Mouse (Mus musculus) CH12.LX (cell line): ENCODE results near the gene Arhgap31. TPM values are rescaled to one million over a fixed set of nuclear protein-coding genes. Genes with fewer than 3 reads are reported as not detected.

Experiments used
- DNase-seq: peaks from one replicate; pipeline ENCODE4 v3.0.0-alpha.2; 2013; ENCODE audit errors: extremely low read depth
- H3K27ac ChIP-seq: 2 replicates; pipeline ENCODE4 v1.5.1; 2012; ENCODE audit warnings: low read depth, mild to moderate bottlenecking, control low read depth, moderate library complexity; ENCODE audit not compliant: insufficient read depth
- H3K27me3 ChIP-seq: replicated peaks from 2 replicates; pipeline ENCODE3; 2012; ENCODE audit warnings: inconsistent platforms
- H3K36me3 ChIP-seq, 2 experiments: replicated peaks in 1 of 2; 2 replicates each; pipeline versions ENCODE3 to v1.6.1; 2012; ENCODE audit warnings: inconsistent platforms in 1 of 2, low read length in 1 of 2, mild to moderate bottlenecking in 1 of 2, mixed read lengths in 1 of 2, moderate library complexity in 1 of 2; ENCODE audit not compliant: control insufficient read depth in 1 of 2, insufficient read depth in 1 of 2
- H3K4me1 ChIP-seq, 2 experiments: 2 replicates each; pipeline ENCODE4 v1.6.1; 2012; ENCODE audit warnings: inconsistent platforms in 1 of 2, moderate library complexity in 1 of 2; ENCODE audit not compliant: insufficient read depth in 2 of 2, control insufficient read depth in 1 of 2
- H3K4me2 ChIP-seq: 2 replicates; pipeline ENCODE4 v1.6.1; 2012; ENCODE audit warnings: low read depth, mild to moderate bottlenecking, control low read depth; ENCODE audit not compliant: poor library complexity, insufficient read depth, severe bottlenecking
- H3K4me3 ChIP-seq, 3 experiments: fragments of 150-350 bp in 1 of 3; sonication (generic) in 1 of 3; replicated peaks in 1 of 3; 2 replicates each; pipeline versions ENCODE3 to v1.5.1; 2011 to 2012; ENCODE audit warnings: low read depth in 2 of 3, low read length in 2 of 3, mild to moderate bottlenecking in 2 of 3, moderate library complexity in 2 of 3, control low read depth in 1 of 3, improper control_type of control experiment in 1 of 3, inconsistent platforms in 1 of 3, mixed read lengths in 1 of 3; ENCODE audit not compliant: poor library complexity in 1 of 3
- H3K79me2 ChIP-seq: replicated peaks from 2 replicates; pipeline ENCODE4 v1.6.1; 2012; ENCODE audit warnings: mild to moderate bottlenecking, moderate library complexity; ENCODE audit not compliant: control insufficient read depth, poor library complexity, insufficient read depth, severe bottlenecking; ENCODE audit errors: extremely low read depth
- H3K9ac ChIP-seq: 2 replicates; pipeline ENCODE4 v1.6.1; 2012; ENCODE audit warnings: low read depth, mild to moderate bottlenecking, control low read depth, moderate library complexity; ENCODE audit not compliant: insufficient read depth
- H3K9me3 ChIP-seq: replicated peaks from 2 replicates; pipeline ENCODE3; 2012; ENCODE audit warnings: low read length, inconsistent platforms, mixed read lengths
- BHLHE40 ChIP-seq: IDR thresholded peaks from 2 replicates; pipeline ENCODE4 v1.6.1; 2011; ENCODE audit warnings: mild to moderate bottlenecking, low read depth, low read length, improper control_type of control experiment
- CHD1 ChIP-seq: IDR thresholded peaks from 2 replicates; pipeline ENCODE4 v1.6.1; 2012; ENCODE audit warnings: low read depth, low read length, improper control_type of control experiment, inconsistent platforms
- CHD2 ChIP-seq: IDR thresholded peaks from 2 replicates; pipeline ENCODE4 v1.6.1; 2011; ENCODE audit warnings: low read length, improper control_type of control experiment
- CTCF ChIP-seq, 2 experiments: IDR thresholded peaks in 1 of 2; conservative IDR thresholded peaks in 1 of 2; 2 replicates each; pipeline ENCODE4 v1.5.1; 2011 to 2012; ENCODE audit warnings: low read depth in 2 of 2, low read length in 2 of 2, improper control_type of control experiment in 1 of 2, inconsistent platforms in 1 of 2, mild to moderate bottlenecking in 1 of 2, moderate library complexity in 1 of 2
- E2F4 ChIP-seq: IDR thresholded peaks from 2 replicates; pipeline ENCODE4 v1.6.1; 2011; ENCODE audit warnings: low read depth, low read length, improper control_type of control experiment; ENCODE audit not compliant: insufficient replicate concordance
- ELF1 ChIP-seq: IDR thresholded peaks from 2 replicates; pipeline ENCODE4 v1.6.1; 2014; ENCODE audit warnings: low read depth, mild to moderate bottlenecking, inconsistent platforms, low read length, improper control_type of control experiment
- EP300 ChIP-seq: IDR thresholded peaks from 2 replicates; pipeline ENCODE4 v1.6.1; 2011; ENCODE audit warnings: low read length, improper control_type of control experiment
- ETS1 ChIP-seq: conservative IDR thresholded peaks from 2 replicates; pipeline ENCODE4 v1.6.1; 2012; ENCODE audit warnings: low read depth, mild to moderate bottlenecking, inconsistent platforms, low read length, improper control_type of control experiment, moderate library complexity
- GABPA ChIP-seq: IDR thresholded peaks from 2 replicates; pipeline ENCODE4 v1.6.1; 2012; ENCODE audit warnings: low read depth, low read length, improper control_type of control experiment, inconsistent platforms; ENCODE audit not compliant: insufficient replicate concordance
- HCFC1 ChIP-seq: IDR thresholded peaks from 2 replicates; pipeline ENCODE4 v1.6.1; 2012; ENCODE audit warnings: low read depth, mild to moderate bottlenecking, inconsistent platforms, low read length, improper control_type of control experiment
- IRF4 ChIP-seq: IDR thresholded peaks from 2 replicates; pipeline ENCODE4 v1.6.1; 2014; ENCODE audit warnings: low read depth, mild to moderate bottlenecking, inconsistent platforms, low read length, improper control_type of control experiment
- JUN ChIP-seq: IDR thresholded peaks from 2 replicates; pipeline ENCODE4 v1.6.1; 2011; ENCODE audit warnings: low read depth, mild to moderate bottlenecking, low read length, improper control_type of control experiment, moderate library complexity; ENCODE audit not compliant: insufficient read depth
- KAT2A ChIP-seq: IDR thresholded peaks from 2 replicates; pipeline ENCODE4 v1.6.1; 2012; ENCODE audit warnings: low read length, improper control_type of control experiment, inconsistent platforms; ENCODE audit not compliant: insufficient replicate concordance
- MAFK ChIP-seq: IDR thresholded peaks from 2 replicates; pipeline ENCODE4 v1.6.1; 2011; ENCODE audit warnings: low read length, improper control_type of control experiment; ENCODE audit not compliant: insufficient replicate concordance
- MEF2A ChIP-seq: IDR thresholded peaks from 2 replicates; pipeline ENCODE4 v1.6.1; 2014; ENCODE audit warnings: low read depth, mild to moderate bottlenecking, inconsistent platforms, low read length, improper control_type of control experiment, borderline replicate concordance
- MXI1 ChIP-seq: IDR thresholded peaks from 2 replicates; pipeline ENCODE4 v1.6.1; 2011; ENCODE audit warnings: mild to moderate bottlenecking, low read depth, low read length, improper control_type of control experiment
- NRF1 ChIP-seq: IDR thresholded peaks from 2 replicates; pipeline ENCODE4 v1.6.1; 2014; ENCODE audit warnings: low read depth, mild to moderate bottlenecking, inconsistent platforms, low read length, improper control_type of control experiment, moderate library complexity
- POLR2A ChIP-seq: IDR thresholded peaks from 2 replicates; pipeline ENCODE4 v1.6.1; 2011; ENCODE audit warnings: low read depth, mild to moderate bottlenecking, improper control_type of control experiment, low read length
- POLR2AphosphoS2 ChIP-seq: IDR thresholded peaks from 2 replicates; pipeline ENCODE4 v1.6.1; 2011; ENCODE audit warnings: low read depth, low read length, improper control_type of control experiment
- RAD21 ChIP-seq: IDR thresholded peaks from 2 replicates; pipeline ENCODE4 v1.6.1; 2011; ENCODE audit warnings: low read depth, mild to moderate bottlenecking, low read length, improper control_type of control experiment, moderate library complexity
- SIN3A ChIP-seq: IDR thresholded peaks from 2 replicates; pipeline ENCODE4 v1.6.1; 2012; ENCODE audit warnings: low read length, improper control_type of control experiment, inconsistent platforms
- SMC3 ChIP-seq: IDR thresholded peaks from 2 replicates; pipeline ENCODE4 v1.6.1; 2011; ENCODE audit warnings: low read depth, low read length, improper control_type of control experiment
- TBP ChIP-seq: conservative IDR thresholded peaks from 2 replicates; pipeline ENCODE4 v1.6.1; 2011; ENCODE audit warnings: low read depth, low read length, improper control_type of control experiment
- TCF12 ChIP-seq: IDR thresholded peaks from 2 replicates; pipeline ENCODE4 v1.6.1; 2014; ENCODE audit warnings: low read depth, mild to moderate bottlenecking, inconsistent platforms, low read length, improper control_type of control experiment
- UBTF ChIP-seq: IDR thresholded peaks from 2 replicates; pipeline ENCODE4 v1.6.1; 2012; ENCODE audit warnings: low read depth, mild to moderate bottlenecking, inconsistent platforms, low read length, improper control_type of control experiment, moderate library complexity
- ZKSCAN1 ChIP-seq: IDR thresholded peaks from 2 replicates; pipeline ENCODE4 v1.6.1; 2012; ENCODE audit warnings: low read depth, inconsistent platforms, low read length, improper control_type of control experiment, borderline replicate concordance
- ZNF384 ChIP-seq: IDR thresholded peaks from 2 replicates; pipeline ENCODE4 v1.6.1; 2012; ENCODE audit warnings: low read depth, low read length, improper control_type of control experiment, inconsistent platforms
- dilution Hi-C: fragments of 300-500 bp; cut with MboI; formaldehyde crosslinking; loops from 2 replicates; pipeline ENCODE4 v1.14.3; 2020; ENCODE audit warnings: low sequenced_read_pairs; ENCODE audit not compliant: extremely low pct_unique_long_range_greater_than_20kb, extremely low pct_ligation_motif_present
- in situ Hi-C: fragments of 300-500 bp; cut with MboI; formaldehyde crosslinking; loops from 3 replicates; pipeline ENCODE4 v1.14.3; 2019; ENCODE audit warnings: low sequenced_read_pairs, low pct_ligation_motif_present, low pct_unique_long_range_greater_than_20kb, mixed read lengths
- polyA plus RNA-seq: library from polyadenylated mRNA; unstranded; fragments of >175 nt; gene quantifications from 2 replicates; pipeline ENCODE4 v1.2.1, GENCODE M21; 2012; ENCODE audit warnings: low read depth; ENCODE audit not compliant: insufficient read length
- total RNA-seq, 2 experiments: library from RNA; depleted of rRNA; stranded (reverse); fragments of 300-350 nt in 1 of 2; fragments of >200 nt in 1 of 2; gene quantifications; 2 replicates each; pipeline ENCODE4 v1.2.3; 2012 to 2014

The Arhgap31 gene
- total and polyA plus RNA-seq, 3 experiments, result 0.15 to 2.0 (median 0.76) TPM

DNA sequence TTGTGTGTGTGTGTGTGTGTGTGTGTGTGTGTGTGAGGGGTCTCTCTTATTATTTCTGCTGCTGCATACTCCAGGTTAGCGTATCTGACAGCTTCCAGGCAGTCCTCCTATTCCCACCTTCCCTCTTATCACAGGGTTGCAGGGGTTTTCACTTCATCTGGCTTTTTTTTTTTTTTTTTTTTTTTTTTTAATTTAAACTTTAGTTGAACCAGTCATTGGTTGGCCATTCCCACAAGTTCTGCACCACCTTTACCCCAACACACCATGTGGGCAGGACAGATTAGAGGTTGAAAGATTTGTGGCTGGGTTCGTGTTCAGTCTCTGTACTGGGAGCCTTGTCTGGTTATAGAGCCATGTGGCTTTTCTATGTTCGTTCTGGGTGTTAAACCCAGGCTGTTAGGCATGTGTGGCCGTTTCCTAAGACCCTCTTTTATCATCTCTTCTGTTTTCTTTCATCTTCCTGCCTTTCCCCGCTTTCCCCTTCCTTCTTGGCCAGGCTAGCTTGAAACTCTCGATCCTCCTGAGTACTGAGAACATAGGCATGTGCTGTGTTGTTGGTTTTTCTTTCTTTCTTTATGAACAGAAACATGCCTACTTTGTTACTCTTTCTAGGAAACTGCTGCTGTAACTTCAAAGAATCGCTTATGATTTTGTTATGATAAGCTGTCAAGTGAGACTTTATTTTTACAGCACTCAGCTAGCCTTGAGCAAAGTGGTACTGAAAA lies 42.5 kb upstream of the Arhgap31 start:
- in situ Hi-C loops, result no loop called here
- TF ChIP-seq ELF1 (no peak), ZNF384 (no peak), POLR2A (no peak), ETS1 (no peak), TBP (no peak), E2F4 (no peak), IRF4 (no peak), MXI1 (no peak), MEF2A (no peak), SMC3 (no peak), MAFK (no peak), ZKSCAN1 (no peak), POLR2AphosphoS2 (no peak), KAT2A (no peak), SIN3A (no peak), NRF1 (no peak), GABPA (no peak), EP300 (no peak)
- TF ChIP-seq, all 38 proteins: peak for 0
- no peak overlapping the region for H3K9ac ChIP-seq
- no peak for DNase-seq
- H3K4me3 ChIP-seq, result no peak overlapping the region
- no peak overlapping the region for H3K4me2 ChIP-seq
- no peaks in the 10 kb centered on the region for H3K9me3 ChIP-seq
- dilution Hi-C loops, result no loop called here
- H3K79me2 ChIP-seq, result no peaks in the 10 kb centered on the region
- no peak overlapping the region for H3K27ac ChIP-seq
- no peaks in the 10 kb centered on the region for H3K36me3 ChIP-seq
- H3K4me1 ChIP-seq, result peaks cover 3 to 10% of the 10 kb centered on the region in 2 experiments; a peak in 3 of 4 replicates
- H3K27me3 ChIP-seq, result no peaks in the 10 kb centered on the region

GRCm38 (mm10) chr16:38753631-38754030 lies 40.6 kb upstream of the Arhgap31 start:
- Histone ChIP-seq H3K79me2 (no peaks in the 10 kb centered on the region), H3K4me2 (no peak overlapping the region), H3K27me3 (no peaks in the 10 kb centered on the region), H3K36me3 (no peaks in the 10 kb centered on the region), H3K9ac (no peak overlapping the region), H3K4me1 (peaks cover 0 to 3% of the 10 kb centered on the region in 2 experiments; a peak in 2 of 4 replicates), H3K4me3 (no peak overlapping the region), H3K27ac (no peak overlapping the region), H3K9me3 (no peaks in the 10 kb centered on the region)
- dilution Hi-C loops, result no loop called here
- TF ChIP-seq RAD21 (no peak), HCFC1 (no peak), MEF2A (no peak), IRF4 (no peak), TCF12 (no peak), BHLHE40 (no peak), ZKSCAN1 (no peak), CHD2 (no peak), ETS1 (no peak), SMC3 (no peak), CHD1 (no peak), POLR2AphosphoS2 (no peak), ELF1 (no peak), CTCF (conservative IDR thresholded peaks at IDR 0.05 in 1 of 2, IDR thresholded peaks at IDR 0.05 in 1 of 2; ENCODE audit: low read depth in 2 of 2, low read length in 2 of 2) (no peak), POLR2A (no peak), JUN (no peak), KAT2A (no peak), TBP (no peak), GABPA (no peak), UBTF (no peak)
- in situ Hi-C loops, result no loop called here
- DNase-seq, result no peak
